Mouse (Mus musculus) MEL (cell line): Measurements from ENCODE around the gene Prkce. TPM values are rescaled to one million over a fixed set of nuclear protein-coding genes. Genes with fewer than 3 reads are reported as not detected.

Experiments
- DNase-seq: peaks from one replicate; pipeline ENCODE4 v3.0.0; 2011; ENCODE audit warnings: low read depth, low spot score
- H3K27ac ChIP-seq: 2 replicates; pipeline ENCODE4 v1.5.1; 2012; ENCODE audit warnings: low read depth, mild to moderate bottlenecking, control low read depth, low read length, moderate library complexity; ENCODE audit not compliant: control insufficient read depth
- H3K27me3 ChIP-seq, 2 experiments: fragments of 150-350 bp in 1 of 2; sonication (generic) in 1 of 2; 2 replicates each; pipeline ENCODE4 v1.6.1; 2012; ENCODE audit warnings: low read length in 2 of 2, mild to moderate bottlenecking in 2 of 2, improper control_type of control experiment in 1 of 2, moderate library complexity in 1 of 2; ENCODE audit not compliant: insufficient read depth in 2 of 2, control insufficient read depth in 1 of 2
- H3K36me3 ChIP-seq, 2 experiments: 2 replicates each; pipeline ENCODE4 v1.6.1; 2012 to 2014; ENCODE audit warnings: low read length in 2 of 2, improper control_type of control experiment in 1 of 2, inconsistent platforms in 1 of 2, mild to moderate bottlenecking in 1 of 2; ENCODE audit not compliant: insufficient read depth in 2 of 2, control insufficient read depth in 1 of 2
- H3K4me1 ChIP-seq, 2 experiments: fragments of 150-350 bp in 1 of 2; sonication (generic) in 1 of 2; 2 replicates each; pipeline ENCODE4 v1.6.1; 2012; ENCODE audit warnings: low read length in 2 of 2, improper control_type of control experiment in 1 of 2, mild to moderate bottlenecking in 1 of 2; ENCODE audit not compliant: insufficient read depth in 2 of 2, control insufficient read depth in 1 of 2
- H3K4me3 ChIP-seq, 2 experiments: fragments of 150-350 bp in 1 of 2; sonication (generic) in 1 of 2; 2 replicates each; pipeline ENCODE4 v1.5.1; 2012; ENCODE audit warnings: low read depth in 2 of 2, low read length in 2 of 2, mild to moderate bottlenecking in 2 of 2, moderate library complexity in 2 of 2, control low read depth in 1 of 2, improper control_type of control experiment in 1 of 2; ENCODE audit not compliant: control insufficient read depth in 1 of 2, insufficient read depth in 1 of 2
- H3K79me2 ChIP-seq: 2 replicates; pipeline ENCODE4 v1.6.1; 2012; ENCODE audit warnings: mild to moderate bottlenecking, low read length, moderate library complexity; ENCODE audit not compliant: control insufficient read depth, poor library complexity, insufficient read depth
- H3K9ac ChIP-seq: 2 replicates; pipeline ENCODE4 v1.6.1; 2012; ENCODE audit warnings: low read depth, mild to moderate bottlenecking, control low read depth, low read length, moderate library complexity; ENCODE audit not compliant: control insufficient read depth, poor library complexity, severe bottlenecking
- H3K9me3 ChIP-seq: fragments of 150-350 bp; sonication (generic); replicated peaks from 2 replicates; pipeline ENCODE4 v1.6.1; 2012; ENCODE audit warnings: mild to moderate bottlenecking, low read length, improper control_type of control experiment, moderate library complexity; ENCODE audit not compliant: insufficient read depth
- CTCF ChIP-seq, 3 experiments: IDR thresholded peaks in 2 of 3; conservative IDR thresholded peaks in 1 of 3; 2 replicates each; pipeline ENCODE4 v1.5.1; 2011 to 2012; ENCODE audit warnings: low read length in 3 of 3, low read depth in 2 of 3, mild to moderate bottlenecking in 2 of 3, improper control_type of control experiment in 1 of 3, inconsistent platforms in 1 of 3, mixed read lengths in 1 of 3, moderate library complexity in 1 of 3; ENCODE audit not compliant: control insufficient read depth in 1 of 3, insufficient read depth in 1 of 3, poor library complexity in 1 of 3, severe bottlenecking in 1 of 3
- E2F4 ChIP-seq: IDR thresholded peaks from 2 replicates; pipeline ENCODE4 v1.6.1; 2011; ENCODE audit warnings: low read depth, low read length, improper control_type of control experiment, borderline replicate concordance
- EP300 ChIP-seq, 2 experiments: IDR thresholded peaks; 2 replicates each; pipeline ENCODE4 v1.6.1; 2011; ENCODE audit warnings: improper control_type of control experiment in 2 of 2, low read length in 2 of 2, low read depth in 1 of 2, mild to moderate bottlenecking in 1 of 2
- ETS1 ChIP-seq: IDR thresholded peaks from 2 replicates; pipeline ENCODE4 v1.6.1; 2012; ENCODE audit warnings: low read depth, mild to moderate bottlenecking, inconsistent platforms, low read length, improper control_type of control experiment, moderate library complexity
- GABPA ChIP-seq: IDR thresholded peaks from 2 replicates; pipeline ENCODE4 v1.6.1; 2012; ENCODE audit warnings: low read depth, mild to moderate bottlenecking, inconsistent platforms, low read length, improper control_type of control experiment, moderate library complexity
- GATA1 ChIP-seq: IDR thresholded peaks from 2 replicates; pipeline ENCODE4 v1.6.1; 2011; ENCODE audit warnings: low read depth, low read length, improper control_type of control experiment
- HCFC1 ChIP-seq: IDR thresholded peaks from 2 replicates; pipeline ENCODE4 v1.6.1; 2012; ENCODE audit warnings: low read depth, mild to moderate bottlenecking, inconsistent platforms, low read length, improper control_type of control experiment, moderate library complexity
- KAT2A ChIP-seq: conservative IDR thresholded peaks from 2 replicates; pipeline ENCODE4 v1.6.1; 2012; ENCODE audit warnings: low read depth, low read length, improper control_type of control experiment, inconsistent platforms
- MAX ChIP-seq: IDR thresholded peaks from 2 replicates; pipeline ENCODE4 v1.6.1; 2011; ENCODE audit warnings: low read length, improper control_type of control experiment
- MEF2A ChIP-seq: IDR thresholded peaks from 2 replicates; pipeline ENCODE4 v1.6.1; 2014; ENCODE audit warnings: low read depth, mild to moderate bottlenecking, inconsistent platforms, low read length, improper control_type of control experiment; ENCODE audit not compliant: poor library complexity, insufficient replicate concordance, severe bottlenecking; ENCODE audit errors: extremely low read depth
- MYB ChIP-seq: IDR thresholded peaks from 2 replicates; pipeline ENCODE4 v1.6.1; 2011; ENCODE audit warnings: mild to moderate bottlenecking, low read depth, low read length, improper control_type of control experiment
- NELFE ChIP-seq: IDR thresholded peaks from 2 replicates; pipeline ENCODE4 v1.6.1; 2011; ENCODE audit warnings: low read depth, low read length, improper control_type of control experiment
- POLR2AphosphoS2 ChIP-seq: IDR thresholded peaks from 2 replicates; pipeline ENCODE4 v1.6.1; 2011; ENCODE audit warnings: low read length, improper control_type of control experiment
- POLR2AphosphoS5 ChIP-seq: IDR thresholded peaks from 2 replicates; pipeline ENCODE4 v1.6.1; 2012; ENCODE audit warnings: low read depth, borderline replicate concordance, mild to moderate bottlenecking, inconsistent platforms, low read length, moderate library complexity, mixed read lengths
- RCOR1 ChIP-seq: IDR thresholded peaks from 2 replicates; pipeline ENCODE4 v1.6.1; 2012; ENCODE audit warnings: low read depth, mild to moderate bottlenecking, inconsistent platforms, low read length, improper control_type of control experiment
- SIN3A ChIP-seq: IDR thresholded peaks from 2 replicates; pipeline ENCODE4 v1.6.1; 2012; ENCODE audit warnings: low read length, improper control_type of control experiment, inconsistent platforms
- SMC3 ChIP-seq: IDR thresholded peaks from 2 replicates; pipeline ENCODE4 v1.6.1; 2011; ENCODE audit warnings: low read depth, low read length, improper control_type of control experiment
- TAL1 ChIP-seq: IDR thresholded peaks from 2 replicates; pipeline ENCODE4 v1.6.1; 2012; ENCODE audit warnings: mild to moderate bottlenecking, inconsistent platforms, low read length, moderate library complexity, mixed read lengths
- TBP ChIP-seq: IDR thresholded peaks from 2 replicates; pipeline ENCODE4 v1.8.0; 2011; ENCODE audit warnings: low read depth, low read length, improper control_type of control experiment
- TCF12 ChIP-seq: IDR thresholded peaks from 2 replicates; pipeline ENCODE4 v1.6.1; 2014; ENCODE audit warnings: low read depth, mild to moderate bottlenecking, inconsistent platforms, low read length, improper control_type of control experiment, moderate library complexity
- UBTF ChIP-seq: IDR thresholded peaks from 2 replicates; pipeline ENCODE4 v1.6.1; 2012; ENCODE audit warnings: low read depth, mild to moderate bottlenecking, inconsistent platforms, low read length, improper control_type of control experiment, moderate library complexity, borderline replicate concordance; ENCODE audit not compliant: insufficient read depth
- USF1 ChIP-seq: IDR thresholded peaks from 2 replicates; pipeline ENCODE4 v1.6.1; 2014; ENCODE audit warnings: low read depth, mild to moderate bottlenecking, inconsistent platforms, low read length, improper control_type of control experiment, moderate library complexity
- ZC3H11A ChIP-seq: IDR thresholded peaks from 2 replicates; pipeline ENCODE4 v1.6.1; 2012; ENCODE audit warnings: low read depth, mild to moderate bottlenecking, inconsistent platforms, low read length, improper control_type of control experiment
- ZKSCAN1 ChIP-seq: IDR thresholded peaks from 2 replicates; pipeline ENCODE4 v1.6.1; 2012; ENCODE audit warnings: low read depth, mild to moderate bottlenecking, inconsistent platforms, low read length, improper control_type of control experiment, moderate library complexity
- polyA plus RNA-seq, 2 experiments: library from polyadenylated mRNA; stranded (reverse) in 1 of 2; unstranded in 1 of 2; fragments of >175 nt in 1 of 2; fragments of >200 nt in 1 of 2; gene quantifications; 2 replicates each; pipeline versions ENCODE4 v1.2.1 to v1.2.4; 2012; ENCODE audit warnings: low replicate concordance in 2 of 2, low read depth in 1 of 2; ENCODE audit not compliant: insufficient read length in 2 of 2, insufficient read depth in 1 of 2, missing spikeins in 1 of 2
- total RNA-seq: library from RNA; depleted of rRNA; stranded (reverse); fragments of 300-350 nt; gene quantifications from 2 replicates; pipeline ENCODE4 v1.2.3, GENCODE M21; 2012

The Prkce gene
- total and polyA plus RNA-seq, 3 experiments, result 3.0 to 5.3 TPM; not detected in 1

DNA sequence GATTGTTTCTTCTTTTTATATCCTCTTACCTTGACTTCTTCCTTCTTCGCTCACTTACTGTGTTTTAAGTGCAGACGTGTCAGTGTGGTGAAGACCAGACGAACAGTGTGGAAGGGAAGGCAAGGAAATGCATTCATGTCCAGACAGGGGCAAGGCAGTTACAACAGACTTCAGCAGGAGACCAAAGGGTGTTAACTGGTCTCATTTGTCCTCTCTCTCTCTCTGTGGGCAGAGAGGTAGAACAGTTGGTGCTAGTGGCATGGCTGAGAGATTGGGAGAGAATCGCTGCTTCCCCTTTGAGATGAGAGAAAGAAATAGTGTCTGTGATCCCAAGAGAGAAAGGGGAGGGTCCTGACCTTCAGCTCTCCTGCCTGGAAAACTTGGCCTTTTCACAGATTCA is 186.5 kb downstream of the Prkce start:
- no peak overlapping the region for H3K4me3 ChIP-seq
- no peak for TF ChIP-seq GABPA
- TF ChIP-seq TCF12, result peak; percentile 2; the same call in 1 of the 2 replicates
- peaks cover 21% of the 10 kb centered on the region in 2 experiments for H3K4me1 ChIP-seq
- H3K36me3 ChIP-seq, result peaks cover 0 to 21% of the 10 kb centered on the region in 2 experiments; a peak in 2 of 4 replicates
- DNase-seq, result peak; percentile 30
- no peaks in the 10 kb centered on the region for H3K27me3 ChIP-seq
- no peaks in the 10 kb centered on the region for H3K79me2 ChIP-seq
- H3K9me3 ChIP-seq, result no peaks in the 10 kb centered on the region
- no peak overlapping the region; the same call in 1 of the 2 replicates for H3K9ac ChIP-seq
- peak overlapping the region; percentile 69; the same call in 1 of the 2 replicates for H3K27ac ChIP-seq

DNA sequence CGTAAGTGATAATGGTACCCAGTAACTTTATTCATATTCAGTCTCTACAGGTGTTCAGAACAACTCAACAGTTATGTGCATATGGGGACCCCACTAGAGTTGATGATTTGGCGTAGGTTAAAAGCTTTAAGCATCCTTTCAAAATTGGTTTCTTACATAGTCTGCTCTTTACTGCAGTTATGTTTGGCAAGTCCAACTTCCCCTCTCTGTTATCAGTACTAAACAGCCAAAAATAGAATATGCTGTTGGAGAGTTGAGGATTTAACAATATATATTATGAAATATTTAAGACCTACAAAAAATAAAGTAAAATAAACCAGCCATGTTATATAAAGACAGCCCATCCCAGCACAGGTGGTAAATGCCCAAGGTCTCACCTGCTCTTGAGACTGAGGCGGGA is 187.3 kb downstream of the Prkce start:
- Histone ChIP-seq H3K4me3 (no peak overlapping the region), H3K36me3 (peaks cover 0 to 21% of the 10 kb centered on the region in 2 experiments; a peak in 2 of 4 replicates), H3K27me3 (no peaks in the 10 kb centered on the region), H3K79me2 (no peaks in the 10 kb centered on the region), H3K9me3 (no peaks in the 10 kb centered on the region), H3K9ac (no peak overlapping the region; the same call in 1 of the 2 replicates), H3K27ac (peak overlapping the region; percentile 82), H3K4me1 (peaks cover 21% of the 10 kb centered on the region in 2 experiments)
- DNase-seq, result peak; percentile 71
- TF ChIP-seq TAL1 (peak; percentile 71), RCOR1 (peak; percentile 75), EP300 (IDR thresholded peaks at IDR 0.05; ENCODE audit: low read depth in 1 of 2, low read length in 2 of 2) (peak; percentile 82 to 91), HCFC1 (peak; percentile 39; the same call in 1 of the 2 replicates), TCF12 (peak; percentile 62), ETS1 (peak; percentile 81), GATA1 (peak; percentile 89), MEF2A (peak; percentile 99), SIN3A (peak; percentile 68), POLR2AphosphoS5 (no peak), USF1 (no peak), MYB (peak; percentile 55; the same call in 1 of the 2 replicates), POLR2AphosphoS2 (no peak)

DNA sequence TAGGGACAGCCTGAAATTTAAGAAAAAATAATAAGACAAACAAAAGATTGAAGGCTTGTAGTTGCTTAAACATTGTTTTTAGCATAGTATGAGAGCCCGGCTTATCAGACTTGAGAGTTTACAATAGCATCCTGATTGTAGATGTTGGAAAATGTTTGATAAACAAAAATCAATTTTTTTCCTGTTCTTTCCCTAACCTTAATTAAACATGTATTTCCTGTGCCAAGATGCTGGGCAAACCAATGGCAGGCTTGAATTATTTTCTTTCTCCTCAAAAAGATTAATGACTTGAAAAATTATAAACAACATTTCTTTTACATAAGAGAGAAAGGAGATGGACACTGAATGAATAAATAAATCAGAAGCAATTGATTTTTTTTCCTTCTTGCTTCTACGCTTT is 187.7 kb downstream of the Prkce start:
- H3K27ac ChIP-seq, result peak overlapping the region; percentile 82
- no peaks in the 10 kb centered on the region for H3K27me3 ChIP-seq
- H3K79me2 ChIP-seq, result no peaks in the 10 kb centered on the region
- no peak overlapping the region for H3K4me3 ChIP-seq
- H3K9ac ChIP-seq, result no peak overlapping the region; the same call in 1 of the 2 replicates
- no peak for DNase-seq
- peaks cover 0 to 21% of the 10 kb centered on the region in 2 experiments; a peak in 2 of 4 replicates for H3K36me3 ChIP-seq
- TF ChIP-seq GATA1 (no peak), MAX (no peak), TBP (no peak), E2F4 (no peak), SMC3 (no peak), KAT2A (no peak), CTCF (IDR thresholded peaks at IDR 0.05 in 2 of 3, conservative IDR thresholded peaks at IDR 0.05 in 1 of 3; ENCODE audit: control insufficient read depth in 1 of 3, insufficient read depth in 1 of 3, low read depth in 2 of 3, low read length in 3 of 3, poor library complexity in 1 of 3, severe bottlenecking in 1 of 3) (no peak), ZKSCAN1 (no peak), NELFE (no peak), ZC3H11A (no peak), UBTF (no peak), USF1 (no peak)
- TF ChIP-seq, all 39 proteins: peak for 0
- H3K4me1 ChIP-seq, result peaks cover 21% of the 10 kb centered on the region in 2 experiments
- H3K9me3 ChIP-seq, result no peaks in the 10 kb centered on the region
